Mouse (Mus musculus) small intestine, adult 2 months (tissue): Measurements from ENCODE around the gene Pipox.

ENCODE experiments used
- CTCF ChIP-seq: fragments of 200-500 bp; IDR thresholded peaks from 2 replicates; pipeline ENCODE4 v1.5.1; 2012; ENCODE audit warnings: low read depth, mild to moderate bottlenecking, control low read depth, inconsistent platforms, low read length, moderate library complexity, mixed read lengths; ENCODE audit not compliant: insufficient replicate concordance, insufficient read length; ENCODE audit errors: extremely low read depth
- POLR2A ChIP-seq: fragments of 200-500 bp; IDR thresholded peaks from 2 replicates; pipeline ENCODE4 v1.6.1; 2012; ENCODE audit warnings: low read depth, mild to moderate bottlenecking, control low read depth, inconsistent platforms, low read length, moderate library complexity

DNA sequence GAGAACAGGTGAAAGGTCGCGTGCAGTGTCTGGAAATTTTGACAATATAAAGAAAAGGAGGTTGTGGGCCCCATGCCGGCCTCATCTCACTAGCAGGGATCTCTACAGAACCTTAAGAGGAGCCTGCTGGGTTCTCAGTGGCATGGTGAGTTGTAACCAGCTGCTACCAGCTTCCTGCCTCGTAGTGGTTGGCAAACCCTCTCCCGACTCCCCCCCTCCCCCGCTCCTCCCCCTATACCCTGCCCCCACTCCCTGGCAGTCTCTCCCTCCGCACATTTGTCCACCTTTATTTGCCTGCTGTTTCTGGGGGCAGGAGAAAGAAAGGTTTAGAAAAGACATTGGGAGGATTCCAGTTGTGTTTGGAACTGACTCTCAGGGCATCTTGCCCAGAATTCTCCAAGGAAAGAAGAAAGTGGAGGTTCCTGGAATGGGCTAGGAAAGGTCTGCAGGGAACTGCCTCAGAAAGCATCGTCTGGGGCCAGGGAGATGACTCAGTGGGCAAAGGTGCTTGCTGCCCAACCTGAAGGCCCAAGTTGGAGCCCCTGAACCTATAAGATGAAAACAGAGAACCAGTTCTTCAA lies 8.0 kb upstream of the Pipox start:
- TF ChIP-seq POLR2A = no peak
- no peak for TF ChIP-seq CTCF
